Mouse (Mus musculus) left cerebral cortex, adult 2 months (tissue): ENCODE data around the gene Klk1b3. TPM values are rescaled to one million over a fixed set of nuclear protein-coding genes. Genes with fewer than 3 reads are reported as not detected.
"Not testable (repeated sequence)": the region's sequence is repeated elsewhere in the genome, so short reads cannot be mapped to it uniquely, and the experiment has no call there.

Experiments used
- DNase-seq, 2 experiments: peaks; one replicate each; pipeline ENCODE4 v3.0.0; 2021 to 2022; ENCODE audit warnings: low spot score in 2 of 2, mixed read lengths in 1 of 2; ENCODE audit errors: extremely low spot score in 1 of 2
- H3K27ac ChIP-seq: fragments of 200-600 bp; 2 replicates; pipeline ENCODE4 v1.8.1; 2022
- H3K4me3 ChIP-seq: fragments of 200-600 bp; 2 replicates; pipeline ENCODE4 v1.8.1; 2022
- CTCF ChIP-seq: fragments of 200-600 bp; IDR thresholded peaks from 2 replicates; pipeline ENCODE4 v1.8.1; 2022; ENCODE audit warnings: antibody characterized with exemption, mild to moderate bottlenecking, moderate library complexity
- intact Hi-C: fragments of 180-260 bp; cut with DNase I; formaldehyde crosslinking; loops from one replicate; pipeline ENCODE4 v1.15.1; 2025
- long read RNA-seq, 2 experiments: library from polyadenylated mRNA; stranded (forward); transcript quantifications; one replicate each; pipeline ENCODE4 v2.0.0; 2021; ENCODE audit warnings: borderline mapping rate in 2 of 2
- total RNA-seq, 2 experiments: library from RNA; stranded (reverse); gene quantifications; 2 replicates each; pipeline ENCODE4 v1.2.3; 2021

Gene Klk1b3
- not detected for total RNA-seq
- long read RNA-seq, experiment 1: 0 reads
- long read RNA-seq, experiment 2: 0 reads

GRCm38 (mm10) chr7:44197891-44198290 is at the start of gene Klk1b3:
TSS of gene Klk1b3 (plus strand) at chr7:44198191.
- DNase-seq: no peak
- intact Hi-C loops: no loop called here
- no peak within 1 kb of the TSS for H3K27ac ChIP-seq
- H3K4me3 ChIP-seq: no peak within 1 kb of the TSS
- TF ChIP-seq CTCF: no peak

GRCm38 (mm10) chr7:44179299-44180045 is 18.5 kb upstream of the Klk1b3 start:
- Histone ChIP-seq H3K4me3 (no peak overlapping the region), H3K27ac (no peak overlapping the region)
- intact Hi-C loops: no loop called here
- TF ChIP-seq CTCF: no peak
- no peak for DNase-seq

- H3K4me3 ChIP-seq, H3K27ac ChIP-seq, intact Hi-C loops, DNase-seq: not testable (repeated sequence)
Observed at GRCm38 (mm10) chr7:44186516-44186915, 11.5 kb upstream of the Klk1b3 start.

GRCm38 (mm10) chr7:44187936-44188335 is 10.1 kb upstream of the Klk1b3 start, which contains the start of gene Klk1b24:
TSS of gene Klk1b24 (plus strand) at chr7:44188236.
- H3K4me3 ChIP-seq, intact Hi-C loops, DNase-seq, H3K27ac ChIP-seq: not testable (repeated sequence)

- intact Hi-C loops, H3K4me3 ChIP-seq, DNase-seq: not testable (repeated sequence)
Observed at GRCm38 (mm10) chr7:44193466-44193865, 4.5 kb upstream of the Klk1b3 start.

GRCm38 (mm10) chr7:44207135-44207534 is 9.1 kb downstream of the Klk1b3 start, which contains the start of gene Klk1b4:
TSS of gene Klk1b4 (plus strand) at chr7:44207435.
- intact Hi-C loops, H3K4me3 ChIP-seq, H3K27ac ChIP-seq, DNase-seq: not testable (repeated sequence)

More at GRCm38 (mm10) chr7:44193466-44193865, 4.5 kb upstream of the Klk1b3 start:
- H3K27ac ChIP-seq: not testable (repeated sequence)

- TF ChIP-seq CTCF: no peak
- Histone ChIP-seq H3K4me3 (no peak overlapping the region), H3K27ac (no peak overlapping the region)
- intact Hi-C loops: no loop called here
- no peak for DNase-seq
Observed at GRCm38 (mm10) chr7:44208307-44208706, 10.3 kb downstream of the Klk1b3 start.

- no peak for DNase-seq
- intact Hi-C loops: loop anchor here (5.0 kb wide), 1 partner anchor 283 kb away; the partner anchor contains the start of gene Klk15
- no peak for TF ChIP-seq CTCF
- no peak within 1 kb of the TSS for H3K27ac ChIP-seq
- no peak within 1 kb of the TSS for H3K4me3 ChIP-seq
Observed at GRCm38 (mm10) chr7:44215645-44216044, 17.7 kb downstream of the Klk1b3 start, which contains the start of gene Klk1b5. TSS of gene Klk1b5 (plus strand) at chr7:44215945.

GRCm38 (mm10) chr7:44221601-44222000 is 23.6 kb downstream of the Klk1b3 start:
- intact Hi-C loops, DNase-seq, H3K4me3 ChIP-seq, H3K27ac ChIP-seq: not testable (repeated sequence)

- DNase-seq, H3K4me3 ChIP-seq, intact Hi-C loops, H3K27ac ChIP-seq: not testable (repeated sequence)
Observed at GRCm38 (mm10) chr7:44222335-44222734, 24.3 kb downstream of the Klk1b3 start.

- no peak for TF ChIP-seq CTCF
- intact Hi-C loops: no loop called here
- no peak within 1 kb of the TSS for H3K4me3 ChIP-seq
- DNase-seq: no peak
- H3K27ac ChIP-seq: no peak within 1 kb of the TSS
Observed at GRCm38 (mm10) chr7:44225076-44225475, 27.1 kb downstream of the Klk1b3 start, which contains the start of gene Klk1. TSS of gene Klk1 (plus strand) at chr7:44225360.

- Histone ChIP-seq H3K4me3 (no peak within 1 kb of the TSS), H3K27ac (no peak within 1 kb of the TSS)
- TF ChIP-seq CTCF: no peak
- DNase-seq: no peak
- intact Hi-C loops: no loop called here
Observed at GRCm38 (mm10) chr7:44235909-44236308, 37.9 kb downstream of the Klk1b3 start, which contains the start of gene Gm36864. TSS of gene Gm36864 (plus strand) at chr7:44236177.

- no peak overlapping the region for H3K4me3 ChIP-seq
- no peak overlapping the region for H3K27ac ChIP-seq
- TF ChIP-seq CTCF: no peak
- intact Hi-C loops: no loop called here
- DNase-seq: no peak
Observed at GRCm38 (mm10) chr7:44239913-44240312, 41.9 kb downstream of the Klk1b3 start.
